Mouse (Mus musculus): ENCODE results near the gene Gm2663. TPM values are rescaled to one million over a fixed set of nuclear protein-coding genes. Genes with fewer than 3 reads are reported as not detected.

Gm2663 gene
- not detected for total RNA-seq (2023)

DNA sequence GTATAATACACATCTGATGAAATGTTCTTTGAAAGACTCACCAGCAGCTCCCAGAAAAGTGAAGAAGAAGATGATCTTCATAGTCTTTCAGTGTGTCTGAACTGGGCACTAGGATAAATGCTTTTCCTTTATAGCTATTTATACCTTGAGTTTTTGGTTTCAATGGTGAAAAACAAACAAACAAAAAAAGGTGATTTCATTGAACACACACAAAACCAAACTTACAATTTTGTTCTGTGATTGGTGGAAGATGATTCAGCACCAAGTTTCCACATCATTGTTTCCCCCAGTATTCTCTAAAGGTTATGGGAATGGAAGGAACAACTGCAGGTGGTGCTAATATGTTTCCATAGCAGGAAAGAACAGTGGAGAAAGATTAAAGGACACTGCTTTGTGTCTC is at the start of gene Gm2663:
TSS of gene Gm2663 (minus strand) at position 101 of the 400 bp plus-strand sequence.

DNA sequence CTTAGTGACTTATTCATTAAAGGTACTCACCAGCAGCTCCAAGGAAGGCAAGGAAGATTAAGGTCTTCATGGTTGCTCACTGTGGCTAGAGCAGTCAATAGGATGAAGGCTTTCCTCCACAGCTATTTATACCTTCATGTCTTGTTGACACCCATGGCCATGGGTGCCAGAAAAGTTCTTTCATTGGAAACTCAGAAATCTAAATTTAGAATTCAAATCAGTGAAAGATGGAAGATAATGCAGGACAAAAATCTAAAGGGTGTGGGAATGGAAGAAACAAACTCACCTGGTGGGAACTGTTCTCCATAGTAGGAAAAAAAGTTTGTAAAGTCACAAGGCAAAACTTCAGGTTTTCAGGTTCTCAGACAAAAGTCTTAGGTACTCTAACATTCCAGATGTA is 36.1 kb upstream of the Gm2663 start, which contains the start of gene 2210010C04Rik:
TSS of gene 2210010C04Rik (minus strand) at position 101 of the 400 bp plus-strand sequence.

DNA sequence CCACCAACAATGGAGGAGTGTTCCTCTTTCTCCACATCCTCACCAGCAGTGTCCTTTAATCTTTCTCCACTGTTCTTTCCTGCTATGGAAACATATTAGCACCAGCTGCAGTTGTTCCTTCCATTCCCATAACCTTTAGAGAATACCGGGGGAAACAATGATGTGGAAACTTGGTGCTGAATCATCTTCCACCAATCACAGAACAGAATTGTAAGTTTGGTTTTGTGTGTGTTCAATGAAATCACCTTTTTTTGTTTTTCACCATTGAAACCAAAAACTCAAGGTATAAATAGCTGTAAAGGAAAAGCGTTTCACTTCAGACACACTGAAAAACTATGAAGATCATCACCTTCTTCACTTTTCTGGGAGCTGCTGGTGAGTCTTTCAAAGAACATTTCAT is 34.8 kb downstream of the Gm2663 start, which contains the start of gene 1810009J06Rik:
TSS of gene 1810009J06Rik (plus strand) at position 301 of the 400 bp plus-strand sequence.

DNA sequence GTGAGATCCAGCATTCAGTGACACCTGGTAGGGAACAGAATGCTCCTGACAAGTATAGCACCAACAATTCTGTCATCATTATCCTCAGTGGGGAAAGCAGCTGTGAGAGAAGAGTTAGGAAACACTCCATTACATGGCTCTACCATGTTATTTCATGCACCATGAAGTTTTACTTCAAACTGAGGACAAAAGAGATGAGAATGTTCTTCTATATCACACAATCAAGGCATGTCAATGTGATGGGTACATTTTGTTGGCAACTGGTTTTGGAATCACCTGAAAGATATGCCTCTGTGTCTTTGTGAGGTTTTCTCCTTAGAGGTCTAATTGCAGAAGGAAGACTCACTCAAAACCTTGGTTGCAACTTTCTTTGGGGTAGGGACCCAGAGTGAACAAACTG is 47.5 kb downstream of the Gm2663 start, which contains the start of gene Gm4744:
TSS of gene Gm4744 (minus strand) at position 101 of the 400 bp plus-strand sequence.

Other genes with a start within 250 kb of the Gm2663 start
- not detected for gene Moxd2, start 112.0 kb downstream of the Gm2663 start, total RNA-seq (2023)
- not detected for gene Prss58, start 99.1 kb downstream of the Gm2663 start, total RNA-seq (2023)
- not detected for gene 1700074P13Rik, start 58.9 kb downstream of the Gm2663 start, total RNA-seq (2023)
- not detected for gene Gm4744, start 47.6 kb downstream of the Gm2663 start, total RNA-seq (2023)
- gene 1810009J06Rik, start 34.7 kb downstream of the Gm2663 start, total RNA-seq (2023) = not detected
- 5.6 TPM for gene 2210010C04Rik, start 36.0 kb upstream of the Gm2663 start, total RNA-seq (2023)